Mouse (Mus musculus): Measurements from ENCODE around the gene Nans.
A peak's percentile ranks its signal among the peaks of the same experiment; 100 is the strongest.

Gene Nans

DNA sequence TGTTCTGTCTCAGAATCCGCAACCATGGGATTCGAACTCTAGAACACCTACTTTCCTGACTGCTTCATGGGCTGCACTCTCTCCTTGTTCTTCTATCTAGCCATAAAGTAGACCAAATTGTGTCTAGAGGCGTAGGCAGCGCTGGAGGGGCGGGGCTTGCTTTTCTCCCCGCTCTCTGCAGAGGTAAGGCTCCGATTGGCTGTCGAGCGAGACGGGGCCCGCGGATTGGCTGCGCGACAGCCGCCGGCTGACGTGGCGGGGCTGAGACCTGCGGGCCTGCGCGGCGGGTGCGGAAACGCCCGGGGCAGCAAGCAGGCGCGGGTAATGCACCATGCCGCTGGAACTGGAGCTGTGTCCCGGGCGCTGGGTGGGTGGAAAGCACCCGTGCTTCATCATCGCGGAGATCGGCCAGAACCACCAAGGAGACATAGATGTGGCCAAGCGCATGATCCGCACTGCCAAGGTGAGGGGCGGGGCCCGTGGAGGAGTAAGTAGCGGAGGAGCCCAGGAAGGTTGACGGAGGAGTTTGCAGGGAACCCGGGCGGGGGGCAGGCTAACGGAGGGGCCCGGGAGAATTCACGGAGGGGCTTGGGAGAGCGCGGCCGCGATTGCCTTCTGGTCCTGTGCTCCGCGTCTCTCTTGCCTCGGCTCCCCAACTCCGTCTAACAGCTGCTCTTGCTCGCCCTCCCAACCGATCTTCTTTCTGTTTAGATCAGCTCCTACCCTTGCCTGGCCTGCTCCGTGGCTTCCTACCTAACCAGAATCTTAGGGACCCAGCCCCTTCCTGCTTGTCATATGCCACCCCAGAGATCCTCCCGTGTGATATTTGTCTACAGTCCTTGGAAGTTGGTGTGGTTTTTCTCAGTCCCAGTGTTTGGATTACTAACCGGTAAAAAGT lies at the start of gene Nans:
Gene Nans, plus strand, starts transcription at position 221 of the 898 bp plus-strand sequence.
- peak; percentile 98 for DNase-seq

DNA sequence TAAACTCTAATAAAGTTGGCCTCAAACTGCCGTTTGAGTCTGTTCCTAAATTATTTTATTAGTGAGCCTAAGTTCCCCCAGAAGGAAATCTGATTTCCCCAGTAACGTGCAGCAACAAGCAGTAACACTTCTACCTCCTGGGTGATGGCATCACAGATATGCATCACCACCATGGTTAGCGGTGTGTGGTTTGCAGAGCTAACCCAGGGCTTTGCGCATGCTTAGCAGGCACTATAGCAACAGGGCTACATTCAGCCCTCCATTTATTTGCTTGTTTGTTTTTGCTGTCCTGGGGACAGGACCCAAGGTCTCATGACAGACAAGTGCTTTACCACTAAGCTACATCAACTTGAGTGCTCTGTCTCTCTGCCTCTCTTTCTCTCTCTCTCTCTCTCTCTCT lies 46.5 kb upstream of the Nans start:
- no peak for DNase-seq

DNA sequence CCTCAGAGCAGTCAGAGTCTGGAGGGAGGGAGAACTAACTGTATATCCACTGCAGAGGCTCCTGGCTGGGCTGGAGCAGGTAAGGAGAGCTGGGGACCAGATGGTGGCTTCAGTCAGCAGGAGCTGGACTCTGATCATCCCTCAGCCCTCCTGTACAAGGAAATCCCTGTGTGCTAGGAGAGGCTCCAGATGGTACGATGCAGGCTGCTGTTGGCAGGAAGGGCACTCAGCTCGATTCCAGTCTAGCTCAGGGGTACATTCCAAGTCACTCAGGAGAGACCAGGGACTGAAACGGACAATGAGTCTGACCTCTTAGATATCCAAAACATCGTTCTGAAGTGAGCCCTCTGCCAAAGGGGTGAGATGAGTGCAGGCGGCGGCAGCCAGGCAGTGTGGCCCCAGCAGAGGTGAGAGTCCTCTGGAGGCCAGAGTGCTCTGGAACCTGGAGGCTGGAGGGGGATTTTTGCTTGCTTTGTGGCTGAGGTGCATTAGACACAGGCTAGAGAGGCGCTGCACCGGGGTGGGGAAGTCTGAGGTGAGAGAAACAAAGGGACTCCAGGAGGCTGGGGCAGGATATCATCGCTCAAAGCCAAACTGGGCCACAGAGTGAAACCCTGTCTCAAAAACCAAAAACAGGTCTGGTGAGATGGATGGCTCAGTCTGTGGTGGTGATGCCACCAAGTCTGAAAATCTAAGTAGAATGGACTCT lies 43.7 kb upstream of the Nans start:
- no peak for DNase-seq

DNA sequence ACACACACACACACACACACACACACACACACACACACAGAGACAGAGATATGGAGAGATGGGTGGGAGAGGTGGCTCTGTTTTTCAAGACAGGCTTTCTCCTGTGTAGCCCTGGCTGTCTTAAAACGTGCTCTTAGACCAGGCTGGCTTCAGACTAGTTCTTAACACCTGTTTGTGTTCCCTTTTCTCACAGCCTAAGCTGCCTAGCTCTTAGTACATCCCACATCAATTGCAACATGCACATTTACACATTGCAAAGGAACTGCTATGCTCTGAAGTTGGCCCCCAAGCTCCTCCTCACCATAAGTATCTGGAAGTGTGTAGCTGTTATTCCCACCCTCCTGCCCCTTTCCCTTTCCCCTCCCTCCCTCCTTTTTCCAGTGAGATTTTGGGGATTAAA lies 41.6 kb upstream of the Nans start:
- no peak for DNase-seq

DNA sequence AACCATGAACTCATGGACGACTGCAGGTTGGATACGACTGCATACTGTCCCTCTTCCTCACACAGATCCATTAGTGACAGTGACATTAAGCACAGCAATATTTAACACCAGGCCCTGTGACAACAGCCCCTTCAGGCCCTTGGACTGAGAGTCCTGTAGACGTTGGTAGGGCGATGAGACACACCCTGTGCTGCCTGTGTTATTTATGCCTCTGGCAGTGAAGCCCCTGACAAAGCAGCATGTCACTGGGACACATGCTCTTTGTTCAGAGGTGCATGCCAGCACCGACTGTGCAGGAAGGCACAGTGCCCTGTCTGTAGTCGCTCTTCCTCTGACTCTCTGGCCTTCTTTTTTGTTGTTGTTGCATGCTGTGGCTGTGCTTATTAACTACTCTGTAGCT lies 40.2 kb upstream of the Nans start:
- DNase-seq = no peak

DNA sequence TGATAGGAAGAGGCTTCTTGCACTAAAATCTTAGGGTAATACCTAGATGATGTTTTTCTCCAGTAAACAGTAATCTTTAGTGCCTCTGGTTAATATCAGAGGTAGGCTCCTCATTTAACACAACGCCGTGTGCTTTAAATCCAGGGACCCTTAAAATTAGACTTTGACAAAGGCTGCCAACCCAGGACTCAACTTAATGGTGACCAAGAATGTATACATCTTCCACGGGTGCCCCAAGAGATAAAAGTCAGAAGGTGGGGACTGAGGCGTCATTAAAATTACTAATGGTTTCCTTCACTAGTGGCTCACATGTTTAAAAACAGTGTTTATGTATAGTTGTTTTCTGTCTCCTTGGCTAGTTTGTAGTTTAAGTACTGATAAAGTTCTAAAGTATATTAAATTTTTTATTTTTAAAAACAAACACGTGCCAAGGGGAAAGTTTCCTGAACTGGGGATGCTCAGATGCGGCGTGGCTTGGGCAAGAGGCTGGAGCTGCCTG lies 39.0 kb upstream of the Nans start:
- no peak for DNase-seq

DNA sequence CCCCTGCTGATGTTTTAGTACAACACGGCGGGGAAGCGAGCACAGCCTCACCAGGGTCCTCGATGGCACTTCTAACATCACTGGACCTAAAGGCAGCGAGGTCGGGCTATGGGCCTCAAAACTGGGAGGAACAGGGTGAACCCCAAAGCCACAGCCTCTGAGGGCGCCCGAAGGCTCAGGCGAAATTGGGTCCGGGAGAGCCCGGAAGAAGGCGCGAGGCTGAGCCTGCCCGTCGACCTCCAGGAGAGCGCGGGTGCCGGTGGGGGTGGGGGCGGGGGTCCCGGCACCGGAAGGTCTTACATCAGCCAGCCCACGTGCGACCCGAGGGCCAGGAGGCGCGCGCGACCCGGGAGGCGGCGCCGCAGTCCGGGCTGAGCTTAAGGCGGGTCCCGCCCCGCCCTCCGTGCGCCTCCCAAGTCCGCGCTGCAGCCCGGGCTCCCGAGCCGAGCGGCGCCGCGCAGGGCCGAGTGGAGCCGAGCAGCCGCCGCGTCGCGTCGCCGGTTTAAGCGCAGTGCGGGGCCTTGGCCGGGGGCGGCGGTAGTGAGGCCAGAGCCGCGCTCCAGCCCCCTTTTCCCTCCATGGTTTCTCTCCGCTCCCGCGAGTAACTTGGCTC lies 38.4 kb upstream of the Nans start, which contains the start of gene Anp32b:
Gene Anp32b, plus strand, starts transcription at position 384 of the 613 bp plus-strand sequence.
- DNase-seq = peak; percentile 96

DNA sequence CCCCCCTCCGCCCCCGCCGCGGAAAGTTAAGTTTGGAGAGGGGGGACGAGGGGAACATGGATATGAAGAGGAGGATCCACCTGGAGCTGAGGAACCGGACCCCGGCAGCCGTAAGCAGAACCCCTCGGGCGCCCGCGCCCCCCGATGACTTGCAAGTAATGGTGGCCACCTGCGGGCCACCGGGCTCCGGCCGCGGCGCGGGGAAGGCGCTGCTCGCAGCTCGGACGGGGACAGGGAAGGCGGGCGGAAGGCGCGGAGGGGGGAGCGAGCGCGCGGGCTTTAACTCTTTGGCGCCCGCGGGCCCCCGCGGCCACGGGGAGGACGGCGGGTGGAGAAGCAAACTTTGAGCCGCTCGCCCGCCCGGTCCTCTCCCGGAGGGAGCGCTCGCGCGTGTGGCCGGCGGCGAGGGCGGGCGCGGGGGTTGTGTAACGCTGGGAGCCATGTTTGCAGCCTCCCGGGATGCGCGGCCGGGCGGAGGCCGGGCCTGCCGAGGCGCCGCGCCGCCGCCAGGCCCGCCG lies 37.7 kb upstream of the Nans start:
- DNase-seq = peak; percentile 83

DNA sequence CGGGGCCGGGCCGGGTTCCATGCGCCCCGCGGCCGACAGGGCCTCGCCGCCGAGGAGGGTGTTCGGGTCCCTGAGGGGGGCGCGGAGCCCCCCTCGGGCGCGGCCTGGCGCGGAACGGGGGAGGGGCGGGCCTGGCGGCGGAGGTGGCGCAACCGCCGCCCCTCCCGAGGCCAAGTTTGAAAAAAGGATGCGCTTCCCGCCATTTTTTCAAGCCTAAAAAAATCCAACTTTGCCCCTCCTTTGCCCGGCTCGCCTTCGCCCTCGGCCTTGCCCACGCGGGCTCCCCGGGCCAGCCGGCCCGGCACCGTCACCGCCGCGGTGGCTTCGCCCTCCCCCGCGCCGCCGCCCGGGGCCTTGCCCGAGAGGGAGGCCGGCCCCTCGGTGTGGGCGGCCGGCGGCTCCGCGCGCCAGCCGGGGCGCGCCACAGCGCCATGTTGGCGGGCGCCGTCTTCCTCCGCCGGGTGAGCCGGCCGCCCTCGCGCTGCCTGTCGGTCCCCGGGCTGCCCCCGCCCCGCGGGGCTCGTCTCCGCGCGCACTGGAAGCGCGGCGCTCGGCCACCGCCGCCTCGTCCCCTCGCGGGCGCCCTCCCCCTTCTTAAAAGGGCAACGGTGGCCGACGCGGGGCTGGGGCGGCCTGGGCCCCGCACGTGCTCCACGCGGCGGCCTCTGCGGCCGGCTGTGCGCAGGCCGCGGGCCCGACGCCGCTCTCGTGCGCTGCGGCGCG lies 37.1 kb upstream of the Nans start:
- DNase-seq = peak; percentile 82

DNA sequence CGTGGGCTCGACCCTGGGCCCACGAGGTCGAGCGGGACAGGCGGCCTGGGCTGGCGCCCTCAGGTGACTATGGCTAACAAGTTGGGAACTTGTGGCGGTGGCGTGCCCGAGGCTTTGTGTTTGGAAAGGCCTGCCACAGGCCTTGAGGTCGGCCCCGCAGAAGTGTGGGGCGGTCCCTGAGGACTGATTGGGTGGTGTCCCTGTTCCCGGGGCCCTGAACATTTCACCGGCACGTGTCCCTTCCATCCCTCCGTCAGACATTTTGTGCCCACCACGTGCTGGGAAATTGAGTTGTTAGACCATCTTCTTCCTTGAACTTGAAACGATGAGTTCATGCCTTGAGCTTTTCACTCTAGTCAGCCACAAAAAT lies 36.6 kb upstream of the Nans start:
- DNase-seq = peak; percentile 70

DNA sequence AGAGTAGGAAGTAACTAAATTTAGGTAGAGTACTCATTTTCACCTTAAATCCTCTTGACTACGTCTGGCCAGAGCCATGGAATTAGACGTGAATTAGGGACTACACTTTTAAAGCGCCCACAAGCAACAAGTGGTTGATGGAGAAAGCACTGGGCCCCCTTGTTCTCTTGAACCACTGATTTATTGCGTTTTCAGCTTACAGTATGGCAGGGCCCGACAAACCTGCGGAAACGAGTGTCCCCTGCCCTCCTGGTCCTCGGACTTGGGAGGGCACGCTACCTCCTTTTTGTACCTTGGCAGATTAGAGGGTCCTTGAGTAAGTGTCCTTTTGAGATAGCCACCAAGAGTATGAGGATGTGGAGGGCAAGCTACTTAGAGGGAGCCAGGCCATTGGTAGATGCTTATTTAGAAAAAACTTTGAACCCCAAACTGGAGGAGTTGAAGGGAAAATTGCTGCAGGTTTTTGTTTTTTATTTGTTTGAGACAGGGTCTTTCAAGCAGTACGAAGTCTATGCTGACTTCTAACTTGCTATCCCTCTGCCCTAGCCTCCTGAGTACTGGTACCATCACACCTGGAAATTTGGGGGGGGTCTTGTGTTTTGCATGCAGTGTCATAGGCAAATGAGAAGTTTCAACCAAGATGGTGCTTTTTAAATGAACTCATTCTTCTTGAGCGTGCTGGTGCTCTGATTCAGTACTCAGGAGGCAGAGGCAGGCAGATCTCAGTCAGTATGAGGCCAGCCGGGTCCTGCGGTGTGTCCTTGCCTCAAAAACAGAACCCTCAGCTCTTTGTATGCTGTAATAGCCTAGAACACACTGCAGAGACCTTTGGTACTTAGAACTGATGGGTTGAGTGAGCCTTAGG lies 36.0 kb upstream of the Nans start:
- no peak for DNase-seq

DNA sequence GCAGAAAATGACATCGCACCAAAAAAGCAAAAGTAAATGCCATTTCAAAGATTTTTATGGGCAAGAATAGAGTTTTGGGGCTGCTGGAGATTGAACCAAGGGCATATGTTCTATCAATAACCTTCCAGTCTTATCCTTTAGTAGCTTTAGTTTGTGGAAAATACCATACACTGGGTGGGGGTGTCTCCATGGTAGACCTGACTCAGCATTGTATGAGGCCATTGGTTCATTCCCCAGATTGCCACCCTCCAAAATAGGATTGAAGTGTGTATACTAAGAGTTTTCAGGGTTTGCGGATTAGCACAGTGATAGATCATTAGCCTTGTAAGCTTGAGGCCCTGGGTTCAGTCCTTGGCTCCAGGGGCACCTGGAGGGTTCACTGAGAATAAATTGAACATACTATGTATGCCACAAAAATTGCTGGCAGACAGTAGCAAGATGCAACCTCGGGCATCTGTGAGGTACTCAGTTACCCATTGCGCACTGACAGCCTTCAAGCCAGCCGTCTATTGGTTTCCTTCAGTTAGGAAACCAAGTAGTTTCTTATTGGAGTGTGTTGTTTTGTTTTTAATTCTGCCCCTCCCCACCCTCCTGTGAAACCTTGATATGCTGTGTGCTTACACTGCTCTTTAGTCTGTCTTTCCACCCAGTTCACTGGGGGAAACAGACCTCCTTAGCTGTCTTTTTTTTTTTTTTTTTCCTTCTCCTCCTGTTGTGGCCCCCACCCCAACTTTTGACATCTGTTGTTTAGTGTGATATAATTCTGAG lies 34.8 kb upstream of the Nans start:
- no peak for DNase-seq

DNA sequence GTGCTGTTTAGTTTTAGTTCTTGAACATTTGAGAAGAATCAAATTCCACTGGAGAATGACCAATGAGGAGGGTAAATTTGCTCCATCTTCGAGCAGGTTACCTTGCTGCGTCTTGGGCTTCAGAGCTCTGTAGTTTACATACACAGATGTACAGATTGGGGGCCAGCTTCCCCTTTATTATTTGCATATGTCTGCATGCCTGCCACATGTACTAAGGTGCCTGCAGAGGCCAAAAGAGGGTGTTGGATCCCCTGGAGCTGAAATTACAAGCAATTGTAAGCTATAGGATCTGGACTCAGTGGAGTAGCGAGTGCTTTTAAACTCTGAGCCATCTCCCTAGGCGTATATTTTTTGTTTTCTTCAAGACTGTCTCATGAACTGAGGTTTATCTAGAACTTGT lies 32.3 kb upstream of the Nans start:
- DNase-seq = no peak

DNA sequence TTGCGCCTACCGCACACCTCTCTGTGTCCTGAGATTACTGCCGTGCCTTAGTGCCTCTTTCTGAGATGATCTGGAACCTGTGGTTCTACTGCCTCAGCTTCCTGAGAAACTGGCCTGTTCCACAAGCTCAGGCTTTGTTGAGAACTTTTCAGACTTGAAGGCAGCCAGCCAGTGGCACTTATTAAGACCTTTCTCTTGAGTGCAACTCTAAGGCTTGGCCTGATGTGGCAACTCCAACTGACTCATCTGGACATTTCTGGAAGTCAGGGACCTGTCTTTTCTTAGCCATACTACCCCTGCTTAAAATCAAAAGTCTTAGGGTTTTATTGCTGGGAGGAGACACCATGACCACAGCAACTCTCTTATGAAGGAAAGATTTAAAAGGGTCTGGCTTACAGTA lies 31.9 kb upstream of the Nans start:
- DNase-seq = no peak

DNA sequence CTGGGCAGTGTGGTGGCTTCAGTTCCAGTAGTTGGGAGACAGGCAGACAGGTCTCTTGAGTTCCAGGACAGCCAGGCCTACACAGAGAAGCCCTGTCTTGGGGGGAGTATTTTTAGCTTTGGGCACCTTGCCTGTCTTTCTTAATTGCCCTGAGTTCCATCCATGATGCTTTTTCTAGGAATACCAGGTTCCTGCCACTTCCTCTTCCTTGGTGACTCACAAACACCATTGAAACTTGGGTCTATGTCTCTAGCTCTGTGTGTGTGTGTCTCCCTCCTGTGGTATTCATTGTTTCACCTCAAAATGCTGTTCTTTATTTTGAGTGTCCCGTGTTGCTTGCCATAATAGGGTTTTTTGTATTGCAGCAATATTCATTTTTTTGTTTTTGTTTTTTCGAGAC lies 30.6 kb upstream of the Nans start:
- no peak for DNase-seq

DNA sequence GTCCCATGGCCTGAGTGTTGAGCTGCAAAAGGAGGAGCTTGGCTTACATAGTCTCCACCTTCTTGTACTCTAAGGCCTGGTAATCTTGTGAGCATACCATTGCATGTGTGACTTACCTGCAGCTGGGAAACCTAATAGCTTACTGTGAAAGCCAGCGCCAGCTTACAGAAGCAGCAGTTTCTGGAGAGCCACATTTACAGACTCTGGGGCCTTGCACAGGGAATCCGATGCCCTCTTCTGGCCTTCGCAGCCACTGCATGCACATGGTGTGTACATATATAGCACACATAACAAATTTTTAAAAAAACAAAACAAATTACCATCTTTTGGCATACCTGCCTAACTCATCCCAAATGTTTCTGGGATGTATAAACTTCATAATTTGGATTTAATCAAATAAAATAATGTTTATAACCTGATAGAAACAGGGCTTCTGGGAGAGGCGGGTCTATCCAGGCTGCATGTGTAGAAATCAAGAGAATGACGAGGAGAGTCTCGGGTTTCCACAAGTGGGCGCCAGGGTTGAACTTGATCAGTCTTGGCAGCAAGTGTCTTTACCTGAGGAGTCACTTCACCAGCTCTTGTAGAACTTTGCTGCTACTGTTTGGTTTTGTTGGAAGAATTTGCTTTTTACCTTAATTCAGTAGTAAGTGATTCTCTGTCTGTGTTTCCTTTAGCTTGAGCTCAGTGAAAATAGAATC lies 25.8 kb upstream of the Nans start:
- DNase-seq = peak; percentile 66

DNA sequence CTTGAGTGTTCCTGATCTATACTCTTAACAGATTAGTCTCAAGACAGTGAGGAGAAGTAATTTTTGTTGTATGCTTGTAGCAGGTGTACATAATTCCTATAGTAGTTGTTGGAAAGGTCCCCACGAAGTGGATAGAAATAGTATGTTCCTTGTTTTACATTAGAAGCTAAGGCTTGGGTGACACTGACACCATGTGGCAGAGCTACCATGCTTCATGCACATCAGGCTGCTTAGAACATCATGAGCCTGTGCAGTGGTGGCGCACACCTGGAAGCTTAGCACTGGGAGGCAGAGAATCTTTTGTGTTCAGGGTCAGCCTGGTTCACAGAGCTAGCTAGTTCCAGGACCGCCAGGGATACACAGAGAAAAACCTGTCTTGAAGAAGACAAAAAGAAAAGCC lies 23.3 kb upstream of the Nans start:
- DNase-seq = peak; percentile 18

DNA sequence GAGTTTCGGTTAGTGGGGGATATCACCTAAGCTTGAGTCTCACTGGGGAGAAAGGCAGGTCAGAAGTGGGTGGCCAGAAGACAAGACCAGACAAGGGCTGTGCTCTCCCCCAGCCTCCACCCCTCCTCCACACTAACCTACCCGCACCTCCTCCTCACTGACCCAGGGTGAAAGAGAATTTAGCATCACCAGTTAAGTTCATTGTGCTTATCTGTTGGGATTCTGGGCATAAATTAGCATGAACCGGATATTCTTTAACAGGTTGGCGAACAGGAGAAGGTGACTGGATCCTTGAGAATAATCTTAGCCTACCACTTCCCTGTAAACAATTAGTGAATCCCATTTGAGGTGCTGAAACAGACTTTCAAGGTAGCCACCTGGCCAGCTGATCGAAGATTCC lies 13.9 kb upstream of the Nans start:
- no peak for DNase-seq

DNA sequence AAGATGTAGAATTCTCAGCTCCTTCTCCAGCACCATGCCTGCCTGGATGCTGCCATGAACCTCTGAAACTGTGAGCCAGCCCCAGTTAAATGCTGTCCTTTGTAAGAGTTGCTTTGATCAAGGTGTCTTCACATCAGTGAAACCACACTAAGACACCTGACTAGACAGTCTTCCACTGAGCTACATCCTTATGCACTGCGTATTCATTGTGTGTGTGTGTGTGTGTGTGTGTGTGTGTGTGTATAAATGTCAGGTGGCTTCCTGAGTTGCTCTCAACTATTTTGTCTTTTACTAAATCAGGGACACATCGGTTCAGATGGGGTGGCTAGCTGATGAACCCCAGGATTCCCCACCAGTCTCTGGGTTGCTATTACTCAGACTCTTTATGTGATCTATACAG lies 10.0 kb upstream of the Nans start:
- no peak for DNase-seq
